Mouse (Mus musculus): ENCODE results near the gene Rasa3.

The Rasa3 gene

GRCm38 (mm10) chr8:13649154-13649515 is 28.3 kb downstream of the Rasa3 start:
- no peak for DNase-seq (ENCODE audit: low spot score in 2 of 2)

GRCm38 (mm10) chr8:13648377-13649153 is 28.8 kb downstream of the Rasa3 start:
- DNase-seq (ENCODE audit: low spot score in 2 of 2): no peak

GRCm38 (mm10) chr8:13647591-13647990 is 29.8 kb downstream of the Rasa3 start:
- no peak for DNase-seq (ENCODE audit: low spot score in 2 of 2)

- no peak for DNase-seq (ENCODE audit: low spot score in 2 of 2)
Observed at GRCm38 (mm10) chr8:13644932-13645676, 32.3 kb downstream of the Rasa3 start.

- peak; percentile 52 to 76 for DNase-seq (ENCODE audit: low spot score in 2 of 2)
Observed at GRCm38 (mm10) chr8:13644155-13644554, 33.2 kb downstream of the Rasa3 start.

GRCm38 (mm10) chr8:13642659-13643181 is 34.7 kb downstream of the Rasa3 start:
- DNase-seq (ENCODE audit: low spot score in 2 of 2): no peak

GRCm38 (mm10) chr8:13641206-13641605 is 36.2 kb downstream of the Rasa3 start:
- DNase-seq (ENCODE audit: low spot score in 2 of 2): no peak

GRCm38 (mm10) chr8:13640452-13640883 is 36.9 kb downstream of the Rasa3 start:
- no peak for DNase-seq (ENCODE audit: low spot score in 2 of 2)

GRCm38 (mm10) chr8:13633107-13633506 is 44.3 kb downstream of the Rasa3 start:
- DNase-seq (ENCODE audit: low spot score in 2 of 2): no peak

- no peak for DNase-seq (ENCODE audit: low spot score in 2 of 2)
Observed at GRCm38 (mm10) chr8:13632309-13632708, 45.1 kb downstream of the Rasa3 start.

GRCm38 (mm10) chr8:13630754-13631153 is 46.6 kb downstream of the Rasa3 start:
- DNase-seq (ENCODE audit: low spot score in 2 of 2): no peak

- DNase-seq (ENCODE audit: low spot score in 2 of 2): no peak
Observed at GRCm38 (mm10) chr8:13630171-13630570, 47.2 kb downstream of the Rasa3 start.

GRCm38 (mm10) chr8:13629351-13630090 is 47.9 kb downstream of the Rasa3 start:
- DNase-seq (ENCODE audit: low spot score in 2 of 2): no peak

- DNase-seq (ENCODE audit: low spot score in 2 of 2): no peak
Observed at GRCm38 (mm10) chr8:13628067-13628466, 49.3 kb downstream of the Rasa3 start.

- no peak for DNase-seq (ENCODE audit: low spot score in 2 of 2)
Observed at GRCm38 (mm10) chr8:13627591-13627990, 49.8 kb downstream of the Rasa3 start.

GRCm38 (mm10) chr8:13626114-13626513 is 51.3 kb downstream of the Rasa3 start:
- no peak for DNase-seq (ENCODE audit: low spot score in 2 of 2)

GRCm38 (mm10) chr8:13625281-13625970 is 52.0 kb downstream of the Rasa3 start:
- DNase-seq (ENCODE audit: low spot score in 2 of 2): no peak

GRCm38 (mm10) chr8:13624863-13625262 is 52.5 kb downstream of the Rasa3 start:
- peak; percentile 77 for DNase-seq (ENCODE audit: low spot score in 2 of 2)

GRCm38 (mm10) chr8:13623911-13624421 is 53.4 kb downstream of the Rasa3 start:
- DNase-seq (ENCODE audit: low spot score in 2 of 2): no peak

GRCm38 (mm10) chr8:13623038-13623750 is 54.2 kb downstream of the Rasa3 start:
- peak in 1 of 2 experiments; percentile 43 for DNase-seq (ENCODE audit: low spot score in 2 of 2)

Measured in right cerebral cortex, postnatal 36 days (tissue).